Mouse (Mus musculus) intestine, embryonic 16.5 days (tissue): ENCODE results near the gene Npy2r. TPM values are rescaled to one million over a fixed set of nuclear protein-coding genes. Genes with fewer than 3 reads are reported as not detected.
A peak's percentile ranks its signal among the peaks of the same experiment; 100 is the strongest.

Source experiments
- ATAC-seq: fragments of 200-750 bp; cut with Nextera tagmentation; 2 replicates; pipeline ENCODE4 v1.8.0; 2017; ENCODE audit warnings: moderate TSS enrichment, moderate library complexity
- H3K27ac ChIP-seq: fragments of 300-500 bp; sonication (generic); 2 replicates; pipeline ENCODE4 v1.5.1; 2014; ENCODE audit warnings: mild to moderate bottlenecking, low read length
- H3K27me3 ChIP-seq: fragments of 300-500 bp; sonication (generic); replicated peaks from 2 replicates; pipeline ENCODE4 v1.6.1; 2014; ENCODE audit warnings: low read length, control low read depth, mixed read lengths; ENCODE audit not compliant: control insufficient read depth, insufficient read depth
- H3K36me3 ChIP-seq: fragments of 300-500 bp; sonication (generic); 2 replicates; pipeline ENCODE4 v1.6.1; 2014; ENCODE audit warnings: low read length, control low read depth; ENCODE audit not compliant: control insufficient read depth, insufficient read depth
- H3K4me1 ChIP-seq: fragments of 300-500 bp; sonication (generic); 2 replicates; pipeline ENCODE4 v1.6.1; 2014; ENCODE audit warnings: low read length, control low read depth, mixed read lengths; ENCODE audit not compliant: control insufficient read depth, insufficient read depth
- H3K4me2 ChIP-seq: fragments of 300-500 bp; sonication (generic); 2 replicates; pipeline ENCODE4 v1.6.1; 2014; ENCODE audit warnings: low read depth, low read length, control low read depth
- H3K4me3 ChIP-seq: fragments of 300-500 bp; sonication (generic); 2 replicates; pipeline ENCODE4 v1.5.1; 2014; ENCODE audit warnings: mild to moderate bottlenecking, low read length
- H3K9ac ChIP-seq: fragments of 300-500 bp; sonication (generic); 2 replicates; pipeline ENCODE4 v1.6.1; 2014; ENCODE audit warnings: low read depth, low read length
- H3K9me3 ChIP-seq: fragments of 300-500 bp; sonication (generic); 2 replicates; pipeline ENCODE4 v1.6.1; 2016; ENCODE audit warnings: low read length, control low read depth; ENCODE audit not compliant: control insufficient read depth
- WGBS: fragments of 180-500 bp; shearing (Covaris S2); extraction: QIAGEN DNeasy Blood & Tissue Kit; methylation state at CpG from one replicate; pipeline ENCODE4 v1.1.7; 2014; 5-methylcytosine and 5-hydroxymethylcytosine counted together
- polyA plus RNA-seq: library from polyadenylated mRNA; unstranded; fragments of >200 nt; fragmentation: Nextera tagmentation; extraction: Ambion mirVana; gene quantifications from 2 replicates; pipeline ENCODE4 v1.2.1, GENCODE M21; 2015

The Npy2r gene
- 1.2 and 1.3 TPM in 2 replicates for polyA plus RNA-seq

DNA sequence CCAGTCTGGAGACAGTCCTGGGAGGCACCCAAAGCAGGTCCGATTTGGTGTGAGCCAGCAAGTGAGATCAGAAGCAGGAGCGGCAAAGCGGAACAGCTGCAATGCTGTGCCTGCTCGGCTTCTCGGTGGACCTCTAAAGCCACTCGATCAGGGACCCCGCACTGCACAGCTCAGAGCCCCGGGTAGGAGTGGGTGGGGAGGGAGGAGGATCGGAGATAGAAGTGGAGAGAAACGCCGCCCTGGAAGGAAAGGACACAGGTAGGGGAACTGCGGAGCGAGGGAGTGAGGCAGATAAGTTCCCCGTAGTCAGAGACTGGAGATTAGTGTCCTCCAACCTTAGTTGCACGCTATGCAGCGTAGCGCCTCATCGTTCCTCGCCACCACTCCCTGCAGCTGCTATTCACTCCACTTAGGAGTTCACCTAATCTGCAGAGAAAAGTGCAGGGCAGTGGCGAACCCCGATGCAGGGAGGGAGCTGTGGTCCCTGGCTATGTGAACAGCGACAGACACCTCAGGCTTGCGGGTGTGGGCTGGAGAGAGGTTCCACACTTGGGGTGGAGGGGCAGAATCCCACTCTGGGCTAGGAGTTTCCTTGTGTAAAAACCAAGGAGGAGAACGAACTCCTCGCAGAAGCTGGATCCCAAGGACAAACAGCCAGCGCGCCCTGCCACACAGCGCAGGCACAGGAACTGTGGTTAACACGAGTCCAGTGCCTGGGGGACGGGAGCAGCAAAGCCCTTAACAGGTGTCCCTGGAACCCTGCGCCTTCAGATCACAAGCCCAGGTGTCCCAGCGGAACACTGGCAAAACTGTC is at the start of gene Npy2r:
Gene Npy2r (minus strand): TSS at position 177 of the 814 bp plus-strand sequence.
- Histone ChIP-seq H3K9ac (peak within 1 kb of the TSS; percentile 60), H3K27me3 (no peaks in the 10 kb centered on the region; the same call in 1 of the 2 replicates), H3K4me2 (peak within 1 kb of the TSS; percentile 96), H3K27ac (no peak within 1 kb of the TSS), H3K36me3 (no peaks in the 10 kb centered on the region), H3K4me3 (peak within 1 kb of the TSS; percentile 52), H3K9me3 (no peaks in the 10 kb centered on the region), H3K4me1 (peaks cover 6% of the 10 kb centered on the region; the same call in 1 of the 2 replicates)
- peak; percentile 85 for ATAC-seq
- WGBS: under 1% methylated on average over 32 of the region's 32 CpGs

DNA sequence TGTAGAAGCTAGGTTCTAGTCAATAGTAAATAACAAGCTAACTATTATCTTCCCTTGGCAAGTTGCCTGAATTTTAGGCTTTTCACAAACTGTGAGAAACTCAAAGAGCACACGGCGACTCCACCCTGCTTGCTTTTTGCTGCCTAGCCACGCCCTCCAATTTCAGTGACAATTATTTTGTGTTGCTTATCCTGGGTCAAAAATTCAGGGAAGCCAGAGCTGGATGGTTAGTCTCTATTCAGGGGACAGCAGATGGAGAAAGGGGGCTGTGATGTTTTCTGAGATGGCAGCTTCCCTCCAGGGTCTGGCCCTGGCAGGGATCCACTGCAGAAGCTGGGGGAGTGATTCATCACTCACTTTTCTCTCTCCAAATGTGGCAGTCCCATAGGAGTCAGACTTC is 9.9 kb upstream of the Npy2r start:
- H3K4me1 ChIP-seq: no peaks in the 10 kb centered on the region
- WGBS: 71% methylated on average over 3 of the region's 3 CpGs
- no peak overlapping the region for H3K27ac ChIP-seq
- H3K9me3 ChIP-seq: no peaks in the 10 kb centered on the region
- no peak overlapping the region for H3K4me3 ChIP-seq
- no peaks in the 10 kb centered on the region for H3K27me3 ChIP-seq
- no peak overlapping the region for H3K4me2 ChIP-seq
- no peaks in the 10 kb centered on the region for H3K36me3 ChIP-seq
- H3K9ac ChIP-seq: no peak overlapping the region
- ATAC-seq: no peak

DNA sequence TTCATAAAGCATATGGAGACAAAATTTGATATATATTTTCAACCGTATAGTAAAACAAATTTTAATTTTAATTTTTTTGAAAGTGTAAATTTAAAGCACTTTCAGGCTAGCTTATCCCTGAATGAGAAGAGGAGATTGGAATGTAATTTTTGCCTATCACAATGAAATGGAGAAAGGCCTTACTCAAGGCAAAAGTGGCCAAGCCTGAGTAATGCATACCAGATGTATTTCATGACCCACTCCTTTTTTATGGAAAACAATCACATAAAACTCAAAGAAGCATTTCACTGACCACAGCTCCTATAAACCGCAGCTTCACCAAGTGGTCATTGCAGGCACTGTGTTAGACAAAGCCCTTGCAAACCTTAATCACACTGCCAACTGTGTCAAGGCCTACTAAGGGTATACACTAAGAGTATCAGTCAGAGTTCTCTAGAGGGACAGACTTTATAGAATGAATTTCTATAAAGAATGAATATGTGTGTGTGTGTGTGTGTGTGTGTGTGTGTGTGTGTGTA is 8.5 kb upstream of the Npy2r start:
- no peak overlapping the region for H3K9ac ChIP-seq
- H3K4me3 ChIP-seq: no peak overlapping the region
- no peak for ATAC-seq
- no peaks in the 10 kb centered on the region for H3K9me3 ChIP-seq
- no peaks in the 10 kb centered on the region for H3K36me3 ChIP-seq
- no peak overlapping the region for H3K27ac ChIP-seq
- WGBS: 85% methylated on average over 2 of the region's 2 CpGs
- no peaks in the 10 kb centered on the region for H3K27me3 ChIP-seq
- no peaks in the 10 kb centered on the region for H3K4me1 ChIP-seq
- no peak overlapping the region for H3K4me2 ChIP-seq

DNA sequence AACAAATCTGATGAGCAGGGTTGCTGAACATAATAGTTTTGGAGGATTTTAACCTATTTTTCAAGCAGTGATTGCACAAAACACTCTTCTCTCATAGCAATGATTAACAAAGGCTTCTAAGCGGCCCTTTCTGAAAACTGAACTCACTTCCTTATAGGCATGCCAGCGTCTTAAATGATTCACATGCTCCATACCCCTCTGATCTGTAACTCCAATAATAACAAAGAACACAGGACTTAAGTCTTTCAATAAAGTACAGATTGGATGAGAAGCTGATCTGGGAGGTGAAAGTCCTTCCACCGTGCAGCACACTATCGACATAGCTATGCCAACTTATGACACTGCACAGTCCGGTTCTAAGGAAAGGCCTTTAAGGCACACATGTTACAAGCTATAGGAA is 2.0 kb upstream of the Npy2r start:
- Histone ChIP-seq H3K9me3 (no peaks in the 10 kb centered on the region), H3K27me3 (no peaks in the 10 kb centered on the region; the same call in 1 of the 2 replicates), H3K27ac (no peak overlapping the region), H3K4me1 (peaks cover 6% of the 10 kb centered on the region; the same call in 1 of the 2 replicates), H3K4me3 (no peak overlapping the region), H3K9ac (no peak overlapping the region), H3K36me3 (no peaks in the 10 kb centered on the region), H3K4me2 (no peak overlapping the region)
- peak; percentile 76 for ATAC-seq
- WGBS: 66% methylated on average over 5 of the region's 5 CpGs

DNA sequence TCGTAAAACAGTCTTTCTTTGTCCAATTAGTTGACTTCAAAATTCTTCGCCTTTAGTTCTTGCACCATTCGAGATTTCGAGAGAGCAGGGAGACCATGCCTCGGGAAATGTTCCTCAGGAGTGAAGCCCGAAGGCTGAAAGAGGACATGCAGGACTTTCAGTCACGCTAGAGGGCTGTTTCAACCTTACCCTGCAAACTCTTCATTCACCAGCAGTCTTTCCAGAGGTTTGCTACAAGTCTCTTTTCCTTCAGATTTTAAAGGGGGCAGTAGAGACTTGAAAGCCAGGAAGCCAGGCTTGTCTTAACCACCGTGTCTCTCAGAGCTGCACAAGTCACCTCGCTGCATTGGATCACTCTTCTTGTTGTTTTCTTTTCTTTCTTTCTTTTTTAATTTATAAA is 869 bp upstream of the Npy2r start:
- H3K27me3 ChIP-seq: no peaks in the 10 kb centered on the region; the same call in 1 of the 2 replicates
- peak overlapping the region; percentile 52 for H3K4me3 ChIP-seq
- H3K36me3 ChIP-seq: no peaks in the 10 kb centered on the region
- peak overlapping the region; percentile 96 for H3K4me2 ChIP-seq
- 6% methylated on average over 9 of the region's 9 CpGs for WGBS
- ATAC-seq: peak; percentile 62
- H3K9ac ChIP-seq: peak overlapping the region; percentile 60
- no peak overlapping the region for H3K27ac ChIP-seq
- peaks cover 6% of the 10 kb centered on the region; the same call in 1 of the 2 replicates for H3K4me1 ChIP-seq
- no peaks in the 10 kb centered on the region for H3K9me3 ChIP-seq

DNA sequence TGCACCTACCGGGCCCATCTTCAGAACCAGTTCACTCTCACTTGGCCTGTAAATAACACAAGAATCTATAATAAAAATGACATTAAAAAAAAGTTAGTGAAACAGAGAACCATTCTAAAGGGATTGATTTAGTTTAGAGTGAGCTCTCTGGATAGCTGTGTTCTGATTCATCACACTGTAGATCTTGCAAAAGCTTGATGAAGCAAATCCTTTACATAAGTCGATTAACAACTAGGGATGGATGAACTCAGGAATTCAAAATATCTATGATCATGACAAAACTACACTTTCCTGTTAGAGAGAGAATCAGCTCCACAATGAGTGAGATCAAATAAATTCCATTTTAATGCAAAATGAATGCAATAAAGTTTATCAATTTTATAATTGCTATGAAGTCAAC is 6.4 kb downstream of the Npy2r start:
- Histone ChIP-seq H3K4me1 (no peaks in the 10 kb centered on the region), H3K4me2 (no peak overlapping the region), H3K9ac (no peak overlapping the region), H3K4me3 (no peak overlapping the region), H3K27ac (no peak overlapping the region), H3K9me3 (no peaks in the 10 kb centered on the region), H3K27me3 (no peaks in the 10 kb centered on the region), H3K36me3 (no peaks in the 10 kb centered on the region)
- no peak for ATAC-seq
- 85% methylated on average over 2 of the region's 2 CpGs for WGBS

DNA sequence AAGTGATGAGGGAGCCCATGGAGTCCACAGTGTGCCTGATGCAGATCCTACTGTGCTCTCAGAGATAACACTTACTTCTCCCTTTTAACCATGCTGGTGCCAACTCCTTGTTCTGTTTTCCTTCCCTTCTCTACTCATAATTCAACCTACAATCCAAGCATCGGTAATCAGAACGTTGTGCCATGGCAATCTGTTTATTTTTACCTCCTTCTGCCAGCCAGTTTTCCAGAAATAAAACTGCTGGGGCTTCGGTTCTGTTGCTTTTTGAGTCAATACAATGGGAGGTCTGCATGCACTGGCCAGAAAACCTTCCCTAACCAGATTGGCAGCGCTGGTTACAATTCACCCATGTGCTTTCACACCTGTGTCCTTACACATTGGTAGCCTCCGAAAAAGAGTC is 7.9 kb downstream of the Npy2r start:
- 81% methylated on average over 5 of the region's 5 CpGs for WGBS
- Histone ChIP-seq H3K27ac (no peak overlapping the region), H3K27me3 (no peaks in the 10 kb centered on the region), H3K36me3 (no peaks in the 10 kb centered on the region), H3K4me1 (no peaks in the 10 kb centered on the region), H3K9me3 (no peaks in the 10 kb centered on the region), H3K4me2 (no peak overlapping the region), H3K4me3 (no peak overlapping the region), H3K9ac (no peak overlapping the region)
- no peak for ATAC-seq

DNA sequence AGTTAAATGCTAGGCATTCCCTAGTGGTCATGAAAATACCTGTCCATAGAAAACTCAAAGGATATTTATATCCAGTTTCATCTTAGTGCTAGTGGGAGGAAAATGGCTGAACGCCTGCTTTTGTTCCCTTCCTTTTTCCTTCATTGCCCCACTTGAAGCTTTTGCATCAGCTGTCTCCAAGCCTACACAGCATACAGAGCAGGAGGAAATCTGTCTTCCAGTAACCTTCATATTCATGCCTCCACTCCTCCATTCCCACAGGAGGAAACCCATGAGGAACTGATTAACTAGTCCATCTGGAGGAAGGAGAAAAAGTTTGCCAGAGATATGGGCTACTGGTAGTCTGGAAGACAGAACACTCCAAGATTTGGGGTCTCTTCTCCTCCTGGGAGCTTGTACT is 23.1 kb downstream of the Npy2r start:
- H3K4me3 ChIP-seq: no peak overlapping the region
- no peaks in the 10 kb centered on the region for H3K4me1 ChIP-seq
- H3K27me3 ChIP-seq: no peaks in the 10 kb centered on the region
- H3K27ac ChIP-seq: no peak overlapping the region
- H3K9ac ChIP-seq: no peak overlapping the region
- 80% methylated on average over 1 of the region's 1 CpGs for WGBS
- H3K4me2 ChIP-seq: no peak overlapping the region
- H3K9me3 ChIP-seq: no peaks in the 10 kb centered on the region
- no peak for ATAC-seq
- H3K36me3 ChIP-seq: no peaks in the 10 kb centered on the region

DNA sequence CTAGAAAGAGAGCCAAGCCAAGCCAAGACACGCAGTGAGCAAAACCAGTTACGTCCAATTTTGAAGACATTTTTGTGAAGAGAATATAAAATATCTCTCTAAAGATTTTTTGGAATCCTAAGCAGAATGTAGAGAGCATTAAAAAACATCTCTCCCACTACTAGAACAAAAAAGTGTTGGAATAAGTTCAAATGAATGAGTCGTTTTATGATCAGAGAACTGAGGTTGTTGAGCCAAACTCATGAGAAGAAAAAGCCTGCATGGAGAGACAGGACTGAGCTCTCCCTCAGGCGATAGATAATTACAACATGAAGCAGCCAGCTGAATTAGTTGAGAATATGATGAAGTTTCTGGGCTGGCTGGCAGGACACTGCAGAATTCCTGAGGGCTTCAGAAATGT is 49.9 kb downstream of the Npy2r start:
- H3K27ac ChIP-seq: no peak overlapping the region
- H3K4me1 ChIP-seq: no peaks in the 10 kb centered on the region
- H3K9me3 ChIP-seq: no peaks in the 10 kb centered on the region
- no peak overlapping the region for H3K4me3 ChIP-seq
- no peaks in the 10 kb centered on the region for H3K36me3 ChIP-seq
- 76% methylated on average over 4 of the region's 4 CpGs for WGBS
- no peak for ATAC-seq
- no peak overlapping the region for H3K9ac ChIP-seq
- no peaks in the 10 kb centered on the region for H3K27me3 ChIP-seq
- no peak overlapping the region for H3K4me2 ChIP-seq
